Mouse (Mus musculus) liver, embryonic 14.5 days (tissue): ENCODE data around the gene Cd160. TPM values are rescaled to one million over a fixed set of nuclear protein-coding genes. Genes with fewer than 3 reads are reported as not detected.

Experiments used
- ATAC-seq: fragments of 200-750 bp; cut with Nextera tagmentation; 2 replicates; pipeline ENCODE4 v1.8.0; 2017; ENCODE audit warnings: moderate number of reproducible peaks, mild to moderate bottlenecking, moderate library complexity; ENCODE audit not compliant: insufficient read depth
- DNase-seq, 3 experiments: peaks; one replicate each; pipeline ENCODE4 v3.0.0-alpha.2; 2012 to 2013; ENCODE audit warnings: low read depth in 3 of 3, low spot score in 3 of 3
- H3K27ac ChIP-seq: fragments of 300-500 bp; sonication (generic); 2 replicates; pipeline ENCODE4 v1.5.1; 2014; ENCODE audit warnings: moderate library complexity, mild to moderate bottlenecking, control low read depth, inconsistent platforms
- H3K27me3 ChIP-seq: fragments of 300-500 bp; sonication (generic); 2 replicates; pipeline ENCODE4 v1.6.1; 2014; ENCODE audit warnings: mild to moderate bottlenecking, low read length, moderate library complexity; ENCODE audit not compliant: control insufficient read depth, insufficient read depth
- H3K36me3 ChIP-seq: fragments of 300-500 bp; sonication (generic); replicated peaks from 2 replicates; pipeline ENCODE4 v1.6.1; 2014; ENCODE audit warnings: low read depth; ENCODE audit not compliant: control insufficient read depth, insufficient read depth
- H3K4me1 ChIP-seq, 2 experiments: fragments of 200-500 bp in 1 of 2; fragments of 300-500 bp in 1 of 2; sonication (generic) in 1 of 2; replicated peaks; 2 replicates each; pipeline ENCODE4 v1.6.1; 2012 to 2014; ENCODE audit warnings: antibody characterized with exemption in 1 of 2, inconsistent platforms in 1 of 2, low read length in 1 of 2; ENCODE audit not compliant: control insufficient read depth in 2 of 2, insufficient read depth in 2 of 2
- H3K4me2 ChIP-seq: fragments of 300-500 bp; sonication (generic); 2 replicates; pipeline ENCODE4 v1.6.1; 2014; ENCODE audit warnings: low read depth, mild to moderate bottlenecking, control low read depth, moderate library complexity
- H3K4me3 ChIP-seq, 2 experiments: fragments of 200-500 bp in 1 of 2; fragments of 300-500 bp in 1 of 2; sonication (generic) in 1 of 2; 2 replicates each; pipeline ENCODE4 v1.5.1; 2012 to 2014; ENCODE audit warnings: low read depth in 2 of 2, low read length in 2 of 2, mild to moderate bottlenecking in 2 of 2, control low read depth in 1 of 2, inconsistent platforms in 1 of 2, moderate library complexity in 1 of 2; ENCODE audit not compliant: insufficient read depth in 1 of 2
- H3K9ac ChIP-seq: fragments of 300-500 bp; sonication (generic); replicated peaks from 2 replicates; pipeline ENCODE4 v1.6.1; 2014; ENCODE audit warnings: mild to moderate bottlenecking, control low read depth, moderate library complexity
- H3K9me3 ChIP-seq: fragments of 300-500 bp; sonication (generic); 2 replicates; pipeline ENCODE4 v1.6.1; 2016; ENCODE audit warnings: low read length, mixed read lengths; ENCODE audit not compliant: control insufficient read depth
- CTCF ChIP-seq: IDR thresholded peaks from 2 replicates; pipeline ENCODE4 v1.5.1; 2016; ENCODE audit warnings: antibody characterized with exemption, low read depth, control low read depth
- EP300 ChIP-seq: IDR thresholded peaks from 2 replicates; pipeline ENCODE4 v1.6.1; 2016; ENCODE audit warnings: antibody characterized with exemption, low read depth
- WGBS: fragments of 180-500 bp; shearing (Covaris S2); extraction: QIAGEN DNeasy Blood & Tissue Kit; methylation state at CpG from one replicate; pipeline ENCODE4 v1.1.7; 2014; ENCODE audit not compliant: insufficient replicate concordance; 5-methylcytosine and 5-hydroxymethylcytosine counted together
- polyA plus RNA-seq, 2 experiments: library from polyadenylated mRNA; depleted of rRNA in 1 of 2; stranded (reverse) in 1 of 2; unstranded in 1 of 2; fragments of >200 nt; fragmentation: Nextera tagmentation in 1 of 2; extraction: Ambion mirVana in 1 of 2; gene quantifications; 2 replicates each; pipeline versions ENCODE4 v1.2.1 to v1.2.3; 2012 to 2014

Gene Cd160
- polyA plus RNA-seq, 2 experiments, result 0.07 to 0.11 TPM

DNA sequence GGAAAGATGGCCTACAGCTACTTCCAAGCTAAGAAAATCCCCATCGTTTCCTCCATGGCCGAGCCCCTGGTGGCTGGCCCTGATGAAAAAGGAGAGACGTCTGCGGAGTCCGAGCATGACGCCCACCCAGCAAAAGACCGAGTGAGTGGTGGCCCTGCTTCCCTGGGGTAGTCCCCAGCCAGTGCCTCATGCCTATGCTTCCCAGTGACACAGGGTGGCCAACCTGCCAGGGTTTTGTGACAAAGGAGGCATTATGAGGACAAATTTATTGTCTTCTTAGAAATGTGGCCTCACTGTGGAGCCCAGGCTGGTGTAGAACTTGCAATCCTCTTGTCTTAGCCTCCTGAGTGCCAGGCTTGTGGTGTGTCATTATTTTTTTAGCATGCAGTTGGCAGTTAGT is 39.9 kb upstream of the Cd160 start:
- TF ChIP-seq EP300 (no peak), CTCF (no peak)
- no peaks in the 10 kb centered on the region for H3K4me1 ChIP-seq
- no peak overlapping the region for H3K4me3 ChIP-seq
- no peak overlapping the region for H3K4me2 ChIP-seq
- DNase-seq, result no peak
- H3K27ac ChIP-seq, result no peak overlapping the region
- no peaks in the 10 kb centered on the region for H3K9me3 ChIP-seq
- 82% methylated on average over 7 of the region's 7 CpGs for WGBS
- no peak overlapping the region for H3K9ac ChIP-seq
- no peak for ATAC-seq
- H3K36me3 ChIP-seq, result peaks cover 22% of the 10 kb centered on the region
- H3K27me3 ChIP-seq, result no peaks in the 10 kb centered on the region

DNA sequence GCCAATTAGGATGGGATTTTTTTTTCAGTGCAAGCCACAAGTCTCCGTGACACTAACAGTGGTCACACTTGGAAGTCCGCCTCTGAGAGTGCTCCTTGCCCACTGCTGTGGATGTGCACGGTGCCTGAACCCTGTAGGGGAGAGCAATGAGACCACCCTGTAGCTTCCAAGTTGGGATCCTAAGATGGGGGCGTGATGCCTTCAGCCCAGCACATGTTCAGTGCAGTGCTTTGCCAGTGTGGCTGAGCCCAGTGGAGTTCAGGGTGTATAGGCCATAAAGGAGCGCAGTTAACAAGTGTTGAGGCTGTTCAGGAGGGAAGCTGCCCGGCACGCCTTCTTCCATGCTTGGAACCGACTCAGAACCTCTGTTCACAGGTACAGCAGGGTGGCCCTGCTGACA is 39.4 kb upstream of the Cd160 start:
- TF ChIP-seq EP300 (no peak), CTCF (no peak)
- 80% methylated on average over 8 of the region's 8 CpGs for WGBS
- ATAC-seq, result no peak
- Histone ChIP-seq H3K27ac (no peak overlapping the region), H3K4me3 (no peak overlapping the region), H3K9me3 (no peaks in the 10 kb centered on the region), H3K4me2 (no peak overlapping the region), H3K4me1 (no peaks in the 10 kb centered on the region), H3K9ac (no peak overlapping the region), H3K27me3 (no peaks in the 10 kb centered on the region), H3K36me3 (peaks cover 20% of the 10 kb centered on the region)
- no peak for DNase-seq

DNA sequence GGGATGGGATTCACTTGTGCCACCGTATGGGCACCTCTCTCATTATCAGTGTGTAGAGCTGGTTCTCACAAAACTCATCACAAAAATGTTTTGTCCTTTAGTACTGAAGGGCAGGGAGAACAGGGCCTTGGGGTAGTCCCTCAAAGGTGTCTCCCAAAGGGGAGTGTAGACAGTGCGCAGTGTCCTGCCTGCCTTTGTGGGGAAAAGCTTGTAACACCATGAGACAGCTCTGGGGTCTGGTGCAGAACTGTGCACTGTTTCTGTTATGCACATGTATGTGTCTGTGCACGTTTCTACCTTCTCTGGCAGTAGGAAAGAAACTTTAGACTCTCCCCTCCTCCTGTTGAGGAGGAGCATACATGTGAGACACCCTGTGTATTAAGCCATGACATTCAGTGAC is 38.7 kb upstream of the Cd160 start:
- Histone ChIP-seq H3K36me3 (peaks cover 17% of the 10 kb centered on the region), H3K4me1 (no peaks in the 10 kb centered on the region), H3K4me2 (no peak overlapping the region), H3K27me3 (no peaks in the 10 kb centered on the region), H3K9ac (no peak overlapping the region), H3K4me3 (no peak overlapping the region), H3K9me3 (no peaks in the 10 kb centered on the region), H3K27ac (no peak overlapping the region)
- TF ChIP-seq EP300, result no peak
- TF ChIP-seq CTCF, result no peak
- DNase-seq (no peak), ATAC-seq (no peak)
- 78% methylated on average over 3 of the region's 3 CpGs for WGBS

DNA sequence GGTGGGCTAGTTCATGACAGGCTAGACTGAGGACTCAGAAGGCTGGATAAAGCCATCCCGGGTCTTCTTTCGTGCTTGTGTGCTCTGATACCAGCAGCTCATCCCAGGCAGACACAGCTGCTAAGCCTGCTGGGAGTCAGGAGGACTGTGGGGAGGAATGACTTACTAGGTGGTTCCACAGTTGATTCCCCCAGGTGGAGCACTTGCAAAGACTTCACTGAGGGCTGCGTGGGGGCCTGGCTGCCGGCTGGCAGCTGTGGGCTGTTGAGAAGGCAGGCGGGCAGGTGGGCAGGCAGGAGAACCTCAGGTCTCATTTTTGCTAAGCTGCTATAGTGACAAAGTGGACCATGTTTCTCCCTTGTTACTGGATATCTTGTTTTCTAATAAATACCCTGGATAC is 31.3 kb upstream of the Cd160 start:
- Histone ChIP-seq H3K27me3 (no peaks in the 10 kb centered on the region), H3K9me3 (no peaks in the 10 kb centered on the region), H3K4me1 (no peaks in the 10 kb centered on the region), H3K27ac (no peak overlapping the region), H3K4me3 (no peak overlapping the region), H3K36me3 (no peaks in the 10 kb centered on the region), H3K9ac (no peak overlapping the region), H3K4me2 (no peak overlapping the region)
- DNase-seq (no peak), ATAC-seq (no peak)
- WGBS, result 74% methylated on average over 5 of the region's 5 CpGs
- no peak for TF ChIP-seq CTCF
- TF ChIP-seq EP300, result no peak

DNA sequence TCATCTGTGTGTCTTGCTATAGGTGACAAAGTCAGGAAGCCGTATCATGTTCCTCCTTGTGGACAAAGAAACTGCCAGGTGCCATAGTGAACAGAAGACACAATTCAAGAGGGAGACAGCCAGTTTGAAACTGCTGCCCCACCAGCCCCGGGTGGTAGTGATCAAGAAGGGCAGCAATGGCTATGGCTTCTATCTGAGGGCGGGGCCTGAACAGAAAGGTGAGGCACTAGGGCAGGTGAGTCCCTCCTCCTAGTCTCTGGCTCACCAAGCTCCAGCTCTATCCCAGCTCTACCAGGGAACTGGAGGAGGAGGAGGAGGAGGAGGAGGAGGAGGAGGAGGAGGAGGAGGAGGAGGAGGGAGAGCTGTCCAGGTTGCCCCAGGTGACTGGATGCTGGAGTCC is 26.7 kb upstream of the Cd160 start:
- Histone ChIP-seq H3K4me2 (no peak overlapping the region), H3K9ac (no peak overlapping the region), H3K4me3 (no peak overlapping the region), H3K4me1 (no peaks in the 10 kb centered on the region), H3K27me3 (no peaks in the 10 kb centered on the region), H3K9me3 (no peaks in the 10 kb centered on the region), H3K36me3 (no peaks in the 10 kb centered on the region), H3K27ac (no peak overlapping the region)
- 60% methylated on average over 3 of the region's 3 CpGs for WGBS
- ATAC-seq, result no peak
- TF ChIP-seq EP300, result no peak
- no peak for TF ChIP-seq CTCF
- DNase-seq, result no peak

DNA sequence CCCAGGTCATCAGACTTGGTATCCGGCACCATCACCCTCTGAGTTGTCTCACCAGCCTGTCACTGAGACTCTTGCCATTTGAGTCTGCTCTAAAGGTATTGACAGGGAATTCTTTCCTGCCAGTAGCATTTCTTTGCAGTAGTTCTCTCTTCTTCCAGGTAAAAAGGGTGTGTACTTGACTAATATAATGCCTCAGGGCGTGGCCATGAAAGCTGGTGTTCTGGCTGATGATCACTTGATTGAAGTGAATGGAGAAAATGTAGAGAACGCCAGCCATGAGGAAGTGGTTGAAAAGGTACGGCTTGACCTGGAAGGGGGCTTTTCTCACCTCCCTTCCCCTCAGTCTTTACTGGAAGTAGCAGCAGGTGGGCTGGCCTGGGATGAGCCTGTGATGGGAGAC is 25.2 kb upstream of the Cd160 start:
- no peak overlapping the region for H3K4me2 ChIP-seq
- no peak overlapping the region for H3K4me3 ChIP-seq
- TF ChIP-seq EP300 (no peak), CTCF (no peak)
- DNase-seq, result no peak
- no peaks in the 10 kb centered on the region for H3K27me3 ChIP-seq
- H3K9ac ChIP-seq, result no peak overlapping the region
- no peaks in the 10 kb centered on the region for H3K36me3 ChIP-seq
- no peaks in the 10 kb centered on the region for H3K9me3 ChIP-seq
- no peak overlapping the region for H3K27ac ChIP-seq
- 64% methylated on average over 4 of the region's 4 CpGs for WGBS
- ATAC-seq, result no peak
- H3K4me1 ChIP-seq, result no peaks in the 10 kb centered on the region
